Mouse (Mus musculus): ENCODE results near the gene Vps45. TPM values are rescaled to one million over a fixed set of nuclear protein-coding genes. Genes with fewer than 3 reads are reported as not detected.

Gene Vps45
- polyA plus RNA-seq, 1 experiment, result 1.3 TPM

DNA sequence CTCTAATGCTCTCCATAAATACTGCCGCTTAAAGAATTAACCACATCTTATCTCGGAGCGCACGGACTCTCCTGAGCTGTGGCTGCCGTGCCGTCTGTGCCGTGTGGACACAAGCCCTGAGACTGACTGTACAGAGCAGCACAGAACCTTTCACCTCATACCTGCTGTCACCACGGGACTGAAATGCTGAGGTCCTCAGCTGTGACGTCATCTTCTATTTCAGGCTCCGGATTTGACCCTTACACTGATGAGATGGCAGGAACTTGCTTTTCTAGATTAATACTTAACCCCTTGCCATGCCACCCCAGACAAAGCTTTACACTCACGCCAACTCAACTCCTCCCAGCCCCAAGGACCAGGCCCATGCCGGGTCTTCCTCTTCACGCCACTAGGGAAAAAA lies 35.9 kb upstream of the Vps45 start:
- Histone ChIP-seq H3K4me1 (ENCODE audit: control insufficient read depth) (peaks cover 8% of the 10 kb centered on the region), H3K9me3 (ENCODE audit: control insufficient read depth, low read length) (no peaks in the 10 kb centered on the region), H3K36me3 (ENCODE audit: control insufficient read depth) (no peaks in the 10 kb centered on the region), H3K27me3 (ENCODE audit: control insufficient read depth) (peaks cover 3% of the 10 kb centered on the region; the same call in 1 of the 2 replicates), H3K4me3 (replicated peaks) (no peak overlapping the region)
- TF ChIP-seq GATA1 (IDR thresholded peaks at IDR 0.05; ENCODE audit: low read length) (no peak), TAL1 (IDR thresholded peaks at IDR 0.05; ENCODE audit: low read length) (no peak)

- H3K27me3 ChIP-seq (ENCODE audit: control insufficient read depth), result no peaks in the 10 kb centered on the region; the same call in 1 of the 2 replicates
- H3K9me3 ChIP-seq (ENCODE audit: control insufficient read depth, low read length), result no peaks in the 10 kb centered on the region
- no peak overlapping the region for H3K4me3 ChIP-seq (replicated peaks)
- H3K36me3 ChIP-seq (ENCODE audit: control insufficient read depth), result no peaks in the 10 kb centered on the region
- TF ChIP-seq GATA1 (IDR thresholded peaks at IDR 0.05; ENCODE audit: low read length), result no peak
- TF ChIP-seq TAL1 (IDR thresholded peaks at IDR 0.05; ENCODE audit: low read length), result no peak
- peaks cover 11% of the 10 kb centered on the region for H3K4me1 ChIP-seq (ENCODE audit: control insufficient read depth)
Observed at GRCm38 (mm10) chr3:96093509-96093908, 35.2 kb upstream of the Vps45 start.

GRCm38 (mm10) chr3:96091966-96092365 lies 33.7 kb upstream of the Vps45 start:
- TF ChIP-seq GATA1 (IDR thresholded peaks at IDR 0.05; ENCODE audit: low read length) (no peak), TAL1 (IDR thresholded peaks at IDR 0.05; ENCODE audit: low read length) (no peak)
- H3K4me3 ChIP-seq (replicated peaks), result no peak overlapping the region
- no peaks in the 10 kb centered on the region for H3K9me3 ChIP-seq (ENCODE audit: control insufficient read depth, low read length)
- peaks cover 26% of the 10 kb centered on the region for H3K4me1 ChIP-seq (ENCODE audit: control insufficient read depth)
- H3K27me3 ChIP-seq (ENCODE audit: control insufficient read depth), result no peaks in the 10 kb centered on the region; the same call in 1 of the 2 replicates
- H3K36me3 ChIP-seq (ENCODE audit: control insufficient read depth), result no peaks in the 10 kb centered on the region

- H3K36me3 ChIP-seq (ENCODE audit: control insufficient read depth), result no peaks in the 10 kb centered on the region
- no peak overlapping the region for H3K4me3 ChIP-seq (replicated peaks)
- H3K27me3 ChIP-seq (ENCODE audit: control insufficient read depth), result no peaks in the 10 kb centered on the region; the same call in 1 of the 2 replicates
- TF ChIP-seq GATA1 (IDR thresholded peaks at IDR 0.05; ENCODE audit: low read length) (no peak), TAL1 (IDR thresholded peaks at IDR 0.05; ENCODE audit: low read length) (no peak)
- no peaks in the 10 kb centered on the region for H3K9me3 ChIP-seq (ENCODE audit: control insufficient read depth, low read length)
- H3K4me1 ChIP-seq (ENCODE audit: control insufficient read depth), result peaks cover 34% of the 10 kb centered on the region
Observed at GRCm38 (mm10) chr3:96091146-96091545, 32.9 kb upstream of the Vps45 start.

GRCm38 (mm10) chr3:96089882-96090489 lies 31.7 kb upstream of the Vps45 start:
- H3K9me3 ChIP-seq (ENCODE audit: control insufficient read depth, low read length), result no peaks in the 10 kb centered on the region
- H3K27me3 ChIP-seq (ENCODE audit: control insufficient read depth), result no peaks in the 10 kb centered on the region; the same call in 1 of the 2 replicates
- H3K4me1 ChIP-seq (ENCODE audit: control insufficient read depth), result peaks cover 38% of the 10 kb centered on the region
- no peak overlapping the region for H3K4me3 ChIP-seq (replicated peaks)
- TF ChIP-seq GATA1 (IDR thresholded peaks at IDR 0.05; ENCODE audit: low read length), result no peak
- no peak for TF ChIP-seq TAL1 (IDR thresholded peaks at IDR 0.05; ENCODE audit: low read length)
- H3K36me3 ChIP-seq (ENCODE audit: control insufficient read depth), result no peaks in the 10 kb centered on the region

- Histone ChIP-seq H3K4me1 (ENCODE audit: control insufficient read depth) (peaks cover 48% of the 10 kb centered on the region), H3K4me3 (replicated peaks) (no peak overlapping the region), H3K9me3 (ENCODE audit: control insufficient read depth, low read length) (peaks cover 5% of the 10 kb centered on the region), H3K27me3 (ENCODE audit: control insufficient read depth) (no peaks in the 10 kb centered on the region), H3K36me3 (ENCODE audit: control insufficient read depth) (0 out of 2 replicates have a peak, but pooled peaks cover 2% of the 10 kb centered on the region)
- TF ChIP-seq GATA1 (IDR thresholded peaks at IDR 0.05; ENCODE audit: low read length) (no peak), TAL1 (IDR thresholded peaks at IDR 0.05; ENCODE audit: low read length) (no peak)
Observed at GRCm38 (mm10) chr3:96087801-96088200, 29.5 kb upstream of the Vps45 start.

- no peak overlapping the region for H3K4me3 ChIP-seq (replicated peaks)
- no peak for TF ChIP-seq GATA1 (IDR thresholded peaks at IDR 0.05; ENCODE audit: low read length)
- no peak for TF ChIP-seq TAL1 (IDR thresholded peaks at IDR 0.05; ENCODE audit: low read length)
- peaks cover 5% of the 10 kb centered on the region for H3K9me3 ChIP-seq (ENCODE audit: control insufficient read depth, low read length)
- H3K27me3 ChIP-seq (ENCODE audit: control insufficient read depth), result no peaks in the 10 kb centered on the region
- H3K36me3 ChIP-seq (ENCODE audit: control insufficient read depth), result 0 out of 2 replicates have a peak, but pooled peaks cover 2% of the 10 kb centered on the region
- H3K4me1 ChIP-seq (ENCODE audit: control insufficient read depth), result peaks cover 54% of the 10 kb centered on the region
Observed at GRCm38 (mm10) chr3:96087219-96087618, 29.0 kb upstream of the Vps45 start.

- Histone ChIP-seq H3K4me1 (ENCODE audit: control insufficient read depth) (peaks cover 57% of the 10 kb centered on the region), H3K9me3 (ENCODE audit: control insufficient read depth, low read length) (peaks cover 5% of the 10 kb centered on the region), H3K36me3 (ENCODE audit: control insufficient read depth) (0 out of 2 replicates have a peak, but pooled peaks cover 2% of the 10 kb centered on the region), H3K27me3 (ENCODE audit: control insufficient read depth) (no peaks in the 10 kb centered on the region), H3K4me3 (replicated peaks) (no peak overlapping the region)
- TF ChIP-seq TAL1 (IDR thresholded peaks at IDR 0.05; ENCODE audit: low read length) (no peak), GATA1 (IDR thresholded peaks at IDR 0.05; ENCODE audit: low read length) (no peak)
Observed at GRCm38 (mm10) chr3:96084146-96084755, 26.0 kb upstream of the Vps45 start.

GRCm38 (mm10) chr3:96082714-96083508 lies 24.6 kb upstream of the Vps45 start:
- no peak overlapping the region for H3K4me3 ChIP-seq (replicated peaks)
- H3K36me3 ChIP-seq (ENCODE audit: control insufficient read depth), result 0 out of 2 replicates have a peak, but pooled peaks cover 2% of the 10 kb centered on the region
- peaks cover 47% of the 10 kb centered on the region for H3K4me1 ChIP-seq (ENCODE audit: control insufficient read depth)
- TF ChIP-seq TAL1 (IDR thresholded peaks at IDR 0.05; ENCODE audit: low read length), result no peak
- 0 out of 2 replicates have a peak, but pooled peaks have one; percentile 6 for TF ChIP-seq GATA1 (IDR thresholded peaks at IDR 0.05; ENCODE audit: low read length)
- H3K9me3 ChIP-seq (ENCODE audit: control insufficient read depth, low read length), result peaks cover 5% of the 10 kb centered on the region
- H3K27me3 ChIP-seq (ENCODE audit: control insufficient read depth), result peaks cover 3% of the 10 kb centered on the region
